Mouse (Mus musculus) thymus, adult 2 months (tissue): ENCODE data around the gene Gmpr.

Source experiments
- CTCF ChIP-seq: fragments of 200-500 bp; IDR thresholded peaks from 2 replicates; pipeline ENCODE4 v1.5.1; 2012; ENCODE audit warnings: mild to moderate bottlenecking, control low read depth, low read length, moderate library complexity, borderline replicate concordance; ENCODE audit not compliant: control insufficient read depth, poor library complexity, insufficient read depth; ENCODE audit errors: extremely low read depth
- POLR2A ChIP-seq: fragments of 200-500 bp; IDR thresholded peaks from 2 replicates; pipeline ENCODE4 v1.6.1; 2012; ENCODE audit warnings: mild to moderate bottlenecking, low read length, control low read depth, moderate library complexity; ENCODE audit not compliant: control insufficient read depth, poor library complexity, insufficient read depth; ENCODE audit errors: extremely low read depth

DNA sequence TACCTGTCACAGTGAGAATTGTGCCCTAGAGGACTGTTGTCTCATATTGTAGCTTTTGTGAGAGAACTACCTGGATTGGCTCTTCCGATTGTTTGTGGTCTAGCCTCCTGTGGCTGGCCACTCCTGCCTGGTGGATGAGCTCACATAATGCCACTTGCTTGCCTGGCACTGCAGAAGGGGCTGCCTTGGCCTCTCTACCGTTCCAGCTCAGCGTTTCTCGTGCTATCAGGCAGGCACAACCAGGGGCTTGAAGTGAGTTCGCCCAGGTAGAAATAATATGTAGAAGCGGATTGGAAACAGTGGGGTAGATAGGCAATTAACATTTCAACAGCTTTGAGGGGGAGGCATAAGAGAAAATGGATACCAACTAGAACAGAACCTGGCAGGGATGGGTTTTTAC, 2.1 kb downstream of the Gmpr start:
- TF ChIP-seq POLR2A: no peak
- TF ChIP-seq CTCF: no peak
